Mouse (Mus musculus) hindbrain, embryonic 14.5 days (tissue): Measurements from ENCODE around the gene Odf3l2. TPM values are rescaled to one million over a fixed set of nuclear protein-coding genes. Genes with fewer than 3 reads are reported as not detected.

Experiments
- ATAC-seq: fragments of 200-750 bp; cut with Nextera tagmentation; 2 replicates; pipeline ENCODE4 v1.8.0; 2017; ENCODE audit warnings: moderate number of reproducible peaks, mild to moderate bottlenecking, moderate TSS enrichment, moderate library complexity; ENCODE audit not compliant: low FRiP score
- DNase-seq: peaks from one replicate; pipeline ENCODE4 v3.0.0-alpha.2; 2015; ENCODE audit warnings: low spot score
- H3K27ac ChIP-seq: fragments of 300-500 bp; sonication (generic); 2 replicates; pipeline ENCODE4 v1.5.1; 2014; ENCODE audit warnings: mild to moderate bottlenecking, moderate library complexity
- H3K27me3 ChIP-seq: fragments of 300-500 bp; sonication (generic); 2 replicates; pipeline ENCODE4 v1.6.1; 2014; ENCODE audit warnings: mild to moderate bottlenecking, low read length, mixed read lengths; ENCODE audit not compliant: control insufficient read depth, insufficient read depth
- H3K36me3 ChIP-seq: fragments of 300-500 bp; sonication (generic); replicated peaks from 2 replicates; pipeline ENCODE4 v1.6.1; 2014; ENCODE audit not compliant: control insufficient read depth, insufficient read depth
- H3K4me1 ChIP-seq: fragments of 300-500 bp; sonication (generic); replicated peaks from 2 replicates; pipeline ENCODE4 v1.6.1; 2014; ENCODE audit warnings: antibody characterized with exemption, low read length, mixed read lengths; ENCODE audit not compliant: control insufficient read depth, insufficient read depth
- H3K4me2 ChIP-seq: fragments of 300-500 bp; sonication (generic); replicated peaks from 2 replicates; pipeline ENCODE4 v1.6.1; 2014; ENCODE audit warnings: mild to moderate bottlenecking, moderate library complexity
- H3K4me3 ChIP-seq: fragments of 300-500 bp; sonication (generic); replicated peaks from 2 replicates; pipeline ENCODE4 v1.5.1; 2014; ENCODE audit warnings: mild to moderate bottlenecking, low read length
- H3K9ac ChIP-seq: fragments of 300-500 bp; sonication (generic); 2 replicates; pipeline ENCODE4 v1.6.1; 2014
- H3K9me3 ChIP-seq: fragments of 300-500 bp; sonication (generic); 2 replicates; pipeline ENCODE4 v1.6.1; 2016; ENCODE audit warnings: low read length; ENCODE audit not compliant: control insufficient read depth
- WGBS: fragments of 180-500 bp; shearing (Covaris S2); extraction: QIAGEN DNeasy Blood & Tissue Kit; methylation state at CpG from one replicate; pipeline ENCODE4 v1.1.7; 2014; 5-methylcytosine and 5-hydroxymethylcytosine counted together
- polyA plus RNA-seq: library from polyadenylated mRNA; unstranded; fragments of >200 nt; fragmentation: Nextera tagmentation; extraction: Ambion mirVana; gene quantifications from 2 replicates; pipeline ENCODE4 v1.2.1, GENCODE M21; 2014

The Odf3l2 gene
- 0.27 and 0.31 TPM in 2 replicates for polyA plus RNA-seq

- no peaks in the 10 kb centered on the region for H3K4me1 ChIP-seq
- DNase-seq: no peak
- no peak within 1 kb of the TSS for H3K4me2 ChIP-seq
- no peak within 1 kb of the TSS for H3K27ac ChIP-seq
- H3K9me3 ChIP-seq: no peaks in the 10 kb centered on the region
- 82% methylated on average over 8 of the region's 8 CpGs for WGBS
- H3K9ac ChIP-seq: no peak within 1 kb of the TSS
- no peak within 1 kb of the TSS for H3K4me3 ChIP-seq
- no peak for ATAC-seq
- H3K27me3 ChIP-seq: no peaks in the 10 kb centered on the region
- H3K36me3 ChIP-seq: no peaks in the 10 kb centered on the region
These were observed at the start of gene Odf3l2 for GRCm38 (mm10) chr10:79645711-79646110. TSS of gene Odf3l2 (minus strand) at chr10:79645738.

GRCm38 (mm10) chr10:79694379-79694655 lies 48.8 kb upstream of the Odf3l2 start:
- ATAC-seq (no peak), DNase-seq (no peak)
- H3K36me3 ChIP-seq: peaks cover under 1% of the 10 kb centered on the region

GRCm38 (mm10) chr10:79693580-79694378 lies 48.2 kb upstream of the Odf3l2 start:
- WGBS: 81% methylated on average over 12 of the region's 12 CpGs
- no peak overlapping the region for H3K4me3 ChIP-seq
- no peak overlapping the region for H3K27ac ChIP-seq
- no peak for DNase-seq
- no peak overlapping the region for H3K4me2 ChIP-seq
- H3K36me3 ChIP-seq: peaks cover 6% of the 10 kb centered on the region
- peaks cover 4% of the 10 kb centered on the region; the same call in 1 of the 2 replicates for H3K9me3 ChIP-seq
- no peaks in the 10 kb centered on the region for H3K4me1 ChIP-seq
- no peak overlapping the region for H3K9ac ChIP-seq
- no peaks in the 10 kb centered on the region for H3K27me3 ChIP-seq
- no peak for ATAC-seq

More at GRCm38 (mm10) chr10:79694379-79694655, 48.8 kb upstream of the Odf3l2 start:
- Histone ChIP-seq H3K9me3 (peaks cover 4% of the 10 kb centered on the region; the same call in 1 of the 2 replicates), H3K4me1 (no peaks in the 10 kb centered on the region), H3K27me3 (no peaks in the 10 kb centered on the region), H3K4me3 (no peak overlapping the region), H3K4me2 (no peak overlapping the region), H3K27ac (no peak overlapping the region), H3K9ac (no peak overlapping the region)
- WGBS: 85% methylated on average over 6 of the region's 6 CpGs

- ATAC-seq (no peak), DNase-seq (no peak)
- no peak overlapping the region for H3K4me2 ChIP-seq
- H3K4me3 ChIP-seq: no peak overlapping the region
- H3K9ac ChIP-seq: no peak overlapping the region
- H3K27me3 ChIP-seq: no peaks in the 10 kb centered on the region
- peaks cover 22% of the 10 kb centered on the region for H3K36me3 ChIP-seq
- H3K27ac ChIP-seq: no peak overlapping the region
- H3K9me3 ChIP-seq: peaks cover 4% of the 10 kb centered on the region; the same call in 1 of the 2 replicates
- WGBS: 98% methylated on average over 2 of the region's 2 CpGs
- no peaks in the 10 kb centered on the region for H3K4me1 ChIP-seq
These were observed 46.5 kb upstream of the Odf3l2 start for GRCm38 (mm10) chr10:79691986-79692548.

- no peak for ATAC-seq
- Histone ChIP-seq H3K9me3 (peaks cover 4% of the 10 kb centered on the region; the same call in 1 of the 2 replicates), H3K4me1 (no peaks in the 10 kb centered on the region), H3K4me2 (no peak overlapping the region), H3K9ac (no peak overlapping the region), H3K4me3 (no peak overlapping the region), H3K27ac (no peak overlapping the region), H3K36me3 (peaks cover 50% of the 10 kb centered on the region), H3K27me3 (no peaks in the 10 kb centered on the region)
- DNase-seq: no peak
- 92% methylated on average over 3 of the region's 3 CpGs for WGBS
These were observed 43.6 kb upstream of the Odf3l2 start for GRCm38 (mm10) chr10:79689178-79689577.

- peaks cover 4% of the 10 kb centered on the region; the same call in 1 of the 2 replicates for H3K9me3 ChIP-seq
- H3K27ac ChIP-seq: no peak within 1 kb of the TSS
- H3K4me3 ChIP-seq: no peak within 1 kb of the TSS
- H3K4me2 ChIP-seq: no peak within 1 kb of the TSS
- ATAC-seq (no peak), DNase-seq (no peak)
- peaks cover 50% of the 10 kb centered on the region for H3K36me3 ChIP-seq
- H3K27me3 ChIP-seq: no peaks in the 10 kb centered on the region
- WGBS: 82% methylated on average over 4 of the region's 4 CpGs
- peaks cover 1% of the 10 kb centered on the region for H3K4me1 ChIP-seq
- H3K9ac ChIP-seq: no peak within 1 kb of the TSS
These were observed 43.2 kb upstream of the Odf3l2 start, which contains the start of gene Gzmm for GRCm38 (mm10) chr10:79688720-79689119. TSS of gene Gzmm (plus strand) at chr10:79689020.

- H3K36me3 ChIP-seq: peaks cover 50% of the 10 kb centered on the region
- H3K4me1 ChIP-seq: peaks cover 12% of the 10 kb centered on the region
- ATAC-seq: no peak
- peaks cover 4% of the 10 kb centered on the region; the same call in 1 of the 2 replicates for H3K9me3 ChIP-seq
- H3K27me3 ChIP-seq: no peaks in the 10 kb centered on the region
- no peak overlapping the region for H3K4me3 ChIP-seq
- no peak overlapping the region for H3K4me2 ChIP-seq
- no peak overlapping the region for H3K9ac ChIP-seq
- DNase-seq: no peak
- no peak overlapping the region for H3K27ac ChIP-seq
- 94% methylated on average over 6 of the region's 6 CpGs for WGBS
These were observed 42.0 kb upstream of the Odf3l2 start for GRCm38 (mm10) chr10:79687513-79687912.

GRCm38 (mm10) chr10:79686691-79687090 lies 41.2 kb upstream of the Odf3l2 start:
- ATAC-seq: no peak
- 95% methylated on average over 1 of the region's 1 CpGs for WGBS
- Histone ChIP-seq H3K4me1 (peaks cover 12% of the 10 kb centered on the region), H3K4me3 (no peak overlapping the region), H3K9ac (no peak overlapping the region), H3K27ac (no peak overlapping the region), H3K4me2 (no peak overlapping the region), H3K27me3 (no peaks in the 10 kb centered on the region), H3K36me3 (peaks cover 50% of the 10 kb centered on the region), H3K9me3 (no peaks in the 10 kb centered on the region)
- DNase-seq: no peak

GRCm38 (mm10) chr10:79686219-79686618 lies 40.7 kb upstream of the Odf3l2 start:
- WGBS: 82% methylated on average over 2 of the region's 2 CpGs
- ATAC-seq (no peak), DNase-seq (no peak)
- H3K4me2 ChIP-seq: no peak overlapping the region
- peaks cover 12% of the 10 kb centered on the region for H3K4me1 ChIP-seq
- no peak overlapping the region for H3K4me3 ChIP-seq
- no peaks in the 10 kb centered on the region for H3K27me3 ChIP-seq
- no peak overlapping the region for H3K27ac ChIP-seq
- H3K36me3 ChIP-seq: peaks cover 50% of the 10 kb centered on the region
- no peaks in the 10 kb centered on the region for H3K9me3 ChIP-seq
- no peak overlapping the region for H3K9ac ChIP-seq
